Mouse (Mus musculus): ENCODE data around the gene Prdx6.
A peak's percentile ranks its signal among the peaks of the same experiment; 100 is the strongest.

Prdx6 gene

GRCm38 (mm10) chr1:161250604-161251416, at the start of gene Prdx6:
TSS of gene Prdx6 (minus strand) at chr1:161251219.
- peak; percentile 70 for DNase-seq (ENCODE audit: low spot score)

- no peak for DNase-seq (ENCODE audit: low spot score)
Measured at GRCm38 (mm10) chr1:161288256-161288655, 37.2 kb upstream of the Prdx6 start.

GRCm38 (mm10) chr1:161286726-161287310, 35.8 kb upstream of the Prdx6 start:
- DNase-seq (ENCODE audit: low spot score): no peak

GRCm38 (mm10) chr1:161281054-161281688, 30.2 kb upstream of the Prdx6 start:
- no peak for DNase-seq (ENCODE audit: low spot score)

GRCm38 (mm10) chr1:161279244-161279908, 28.4 kb upstream of the Prdx6 start:
- DNase-seq (ENCODE audit: low spot score): no peak

- DNase-seq (ENCODE audit: low spot score): no peak
Measured at GRCm38 (mm10) chr1:161273486-161273885, 22.5 kb upstream of the Prdx6 start.

GRCm38 (mm10) chr1:161271461-161271810, 20.4 kb upstream of the Prdx6 start:
- no peak for DNase-seq (ENCODE audit: low spot score)

GRCm38 (mm10) chr1:161270776-161271460, 19.9 kb upstream of the Prdx6 start:
- no peak for DNase-seq (ENCODE audit: low spot score)

- no peak for DNase-seq (ENCODE audit: low spot score)
Measured at GRCm38 (mm10) chr1:161269346-161269745, 18.3 kb upstream of the Prdx6 start.

- DNase-seq (ENCODE audit: low spot score): no peak
Measured at GRCm38 (mm10) chr1:161268884-161269283, 17.9 kb upstream of the Prdx6 start.

- DNase-seq (ENCODE audit: low spot score): no peak
Measured at GRCm38 (mm10) chr1:161268116-161268515, 17.1 kb upstream of the Prdx6 start.

- DNase-seq (ENCODE audit: low spot score): no peak
Measured at GRCm38 (mm10) chr1:161264961-161265360, 13.9 kb upstream of the Prdx6 start.

- no peak for DNase-seq (ENCODE audit: low spot score)
Measured at GRCm38 (mm10) chr1:161263584-161263983, 12.6 kb upstream of the Prdx6 start.

GRCm38 (mm10) chr1:161262542-161262941, 11.5 kb upstream of the Prdx6 start:
- DNase-seq (ENCODE audit: low spot score): no peak

- DNase-seq (ENCODE audit: low spot score): no peak
Measured at GRCm38 (mm10) chr1:161260761-161261160, 9.7 kb upstream of the Prdx6 start.

GRCm38 (mm10) chr1:161259142-161259541, 8.1 kb upstream of the Prdx6 start:
- no peak for DNase-seq (ENCODE audit: low spot score)

GRCm38 (mm10) chr1:161258331-161258730, 7.3 kb upstream of the Prdx6 start:
- DNase-seq (ENCODE audit: low spot score): no peak

- no peak for DNase-seq (ENCODE audit: low spot score)
Measured at GRCm38 (mm10) chr1:161256918-161257317, 5.9 kb upstream of the Prdx6 start.

- DNase-seq (ENCODE audit: low spot score): no peak
Measured at GRCm38 (mm10) chr1:161254361-161254760, 3.3 kb upstream of the Prdx6 start.

- DNase-seq (ENCODE audit: low spot score): no peak
Measured at GRCm38 (mm10) chr1:161252901-161253300, 1.9 kb upstream of the Prdx6 start.

GRCm38 (mm10) chr1:161252365-161252764, 1.3 kb upstream of the Prdx6 start:
- no peak for DNase-seq (ENCODE audit: low spot score)

Measured in ovary, postnatal 10 days (tissue).